Mouse (Mus musculus) CH12.LX (cell line): ENCODE data around the gene Grem2.

ENCODE experiments used
- CHD2 ChIP-seq: IDR thresholded peaks from 2 replicates; pipeline ENCODE4 v1.6.1; 2011; ENCODE audit warnings: low read length, improper control_type of control experiment
- CTCF ChIP-seq, 2 experiments: IDR thresholded peaks in 1 of 2; conservative IDR thresholded peaks in 1 of 2; 2 replicates each; pipeline ENCODE4 v1.5.1; 2011 to 2012; ENCODE audit warnings: low read depth in 2 of 2, low read length in 2 of 2, improper control_type of control experiment in 1 of 2, inconsistent platforms in 1 of 2, mild to moderate bottlenecking in 1 of 2, moderate library complexity in 1 of 2
- EP300 ChIP-seq: IDR thresholded peaks from 2 replicates; pipeline ENCODE4 v1.6.1; 2011; ENCODE audit warnings: low read length, improper control_type of control experiment
- JUND ChIP-seq: conservative IDR thresholded peaks from 2 replicates; pipeline ENCODE4 v1.6.1; 2011; ENCODE audit warnings: low read depth, low read length, improper control_type of control experiment
- MAFK ChIP-seq: IDR thresholded peaks from 2 replicates; pipeline ENCODE4 v1.6.1; 2011; ENCODE audit warnings: low read length, improper control_type of control experiment; ENCODE audit not compliant: insufficient replicate concordance
- MAX ChIP-seq: IDR thresholded peaks from 2 replicates; pipeline ENCODE4 v1.6.1; 2011; ENCODE audit warnings: low read length, improper control_type of control experiment
- POLR2A ChIP-seq: IDR thresholded peaks from 2 replicates; pipeline ENCODE4 v1.6.1; 2011; ENCODE audit warnings: low read depth, mild to moderate bottlenecking, improper control_type of control experiment, low read length
- RAD21 ChIP-seq: IDR thresholded peaks from 2 replicates; pipeline ENCODE4 v1.6.1; 2011; ENCODE audit warnings: low read depth, mild to moderate bottlenecking, low read length, improper control_type of control experiment, moderate library complexity
- UBTF ChIP-seq: IDR thresholded peaks from 2 replicates; pipeline ENCODE4 v1.6.1; 2012; ENCODE audit warnings: low read depth, mild to moderate bottlenecking, inconsistent platforms, low read length, improper control_type of control experiment, moderate library complexity
- USF1 ChIP-seq: IDR thresholded peaks from 2 replicates; pipeline ENCODE4 v1.6.1; 2014; ENCODE audit warnings: low read depth, mild to moderate bottlenecking, inconsistent platforms, low read length, improper control_type of control experiment
- ZMIZ1 ChIP-seq: IDR thresholded peaks from 2 replicates; pipeline ENCODE4 v1.6.1; 2012; ENCODE audit warnings: low read depth, mild to moderate bottlenecking, inconsistent platforms, low read length, improper control_type of control experiment

- TF ChIP-seq UBTF (no peak), JUND (no peak), USF1 (no peak), CTCF (conservative IDR thresholded peaks at IDR 0.05 in 1 of 2, IDR thresholded peaks at IDR 0.05 in 1 of 2; ENCODE audit: low read depth in 2 of 2, low read length in 2 of 2) (no peak), POLR2A (no peak), MAX (no peak), EP300 (no peak), CHD2 (no peak), MAFK (no peak), RAD21 (no peak), ZMIZ1 (no peak)
Measured at GRCm38 (mm10) chr1:174959837-174960236, 38.2 kb upstream of the Grem2 start.
